Mouse (Mus musculus): ENCODE data around the gene Spats2l.

The Spats2l gene

GRCm38 (mm10) chr1:57774001-57774667 lies at the start of gene Spats2l:
Gene Spats2l, plus strand, starts transcription at chr1:57774162.
- no peak for DNase-seq (ENCODE audit: low read depth)

- DNase-seq (ENCODE audit: low read depth) = no peak
Measured at GRCm38 (mm10) chr1:57725268-57725667, 48.7 kb upstream of the Spats2l start.

GRCm38 (mm10) chr1:57735877-57736276 lies 38.1 kb upstream of the Spats2l start:
- DNase-seq (ENCODE audit: low read depth) = no peak

GRCm38 (mm10) chr1:57741740-57742139 lies 32.2 kb upstream of the Spats2l start:
- no peak for DNase-seq (ENCODE audit: low read depth)

- DNase-seq (ENCODE audit: low read depth) = no peak
Measured at GRCm38 (mm10) chr1:57742266-57742665, 31.7 kb upstream of the Spats2l start.

GRCm38 (mm10) chr1:57751781-57752180 lies 22.2 kb upstream of the Spats2l start:
- no peak for DNase-seq (ENCODE audit: low read depth)

- DNase-seq (ENCODE audit: low read depth) = no peak
Measured at GRCm38 (mm10) chr1:57766396-57766795, 7.6 kb upstream of the Spats2l start.

- no peak for DNase-seq (ENCODE audit: low read depth)
Measured at GRCm38 (mm10) chr1:57773326-57773725, 636 bp upstream of the Spats2l start.

GRCm38 (mm10) chr1:57774668-57775495 lies 920 bp downstream of the Spats2l start:
- DNase-seq (ENCODE audit: low read depth) = no peak

- DNase-seq (ENCODE audit: low read depth) = no peak
Measured at GRCm38 (mm10) chr1:57775496-57775790, 1.5 kb downstream of the Spats2l start.

- DNase-seq (ENCODE audit: low read depth) = no peak
Measured at GRCm38 (mm10) chr1:57776671-57777281, 2.8 kb downstream of the Spats2l start.

GRCm38 (mm10) chr1:57784300-57784699 lies 10.3 kb downstream of the Spats2l start:
- no peak for DNase-seq (ENCODE audit: low read depth)

GRCm38 (mm10) chr1:57789831-57790230 lies 15.9 kb downstream of the Spats2l start:
- no peak for DNase-seq (ENCODE audit: low read depth)

GRCm38 (mm10) chr1:57792212-57792611 lies 18.2 kb downstream of the Spats2l start:
- no peak for DNase-seq (ENCODE audit: low read depth)

- no peak for DNase-seq (ENCODE audit: low read depth)
Measured at GRCm38 (mm10) chr1:57795838-57796237, 21.9 kb downstream of the Spats2l start.

GRCm38 (mm10) chr1:57799398-57799797 lies 25.4 kb downstream of the Spats2l start:
- DNase-seq (ENCODE audit: low read depth) = no peak

- no peak for DNase-seq (ENCODE audit: low read depth)
Measured at GRCm38 (mm10) chr1:57800846-57801245, 26.9 kb downstream of the Spats2l start.

- DNase-seq (ENCODE audit: low read depth) = no peak
Measured at GRCm38 (mm10) chr1:57806126-57806525, 32.2 kb downstream of the Spats2l start.

- no peak for DNase-seq (ENCODE audit: low read depth)
Measured at GRCm38 (mm10) chr1:57807882-57808281, 33.9 kb downstream of the Spats2l start.

- DNase-seq (ENCODE audit: low read depth) = no peak
Measured at GRCm38 (mm10) chr1:57810221-57810620, 36.3 kb downstream of the Spats2l start.

GRCm38 (mm10) chr1:57817103-57817502 lies 43.1 kb downstream of the Spats2l start:
- DNase-seq (ENCODE audit: low read depth) = no peak

GRCm38 (mm10) chr1:57820428-57820997 lies 46.6 kb downstream of the Spats2l start:
- DNase-seq (ENCODE audit: low read depth) = no peak
